Mouse (Mus musculus) lung, postnatal 0 days (tissue): ENCODE data around the gene Tiparp. TPM values are rescaled to one million over a fixed set of nuclear protein-coding genes. Genes with fewer than 3 reads are reported as not detected.

Source experiments
- ATAC-seq: fragments of 200-750 bp; cut with Nextera tagmentation; 2 replicates; pipeline ENCODE4 v1.8.0; 2017; ENCODE audit warnings: moderate library complexity
- DNase-seq: peaks from one replicate; pipeline ENCODE4 v3.0.0-alpha.2; 2016; ENCODE audit warnings: low spot score
- H3K27ac ChIP-seq: fragments of 300-500 bp; sonication (generic); 2 replicates; pipeline ENCODE4 v1.5.1; 2014; ENCODE audit warnings: antibody characterized with exemption, mild to moderate bottlenecking, low read length, mixed read lengths
- H3K27me3 ChIP-seq: fragments of 300-500 bp; sonication (generic); replicated peaks from 2 replicates; pipeline ENCODE4 v1.6.1; 2014; ENCODE audit warnings: low read length, mixed read lengths; ENCODE audit not compliant: insufficient read depth
- H3K36me3 ChIP-seq: fragments of 300-500 bp; sonication (generic); 2 replicates; pipeline ENCODE4 v1.6.1; 2014; ENCODE audit warnings: low read length, mixed read lengths; ENCODE audit not compliant: insufficient read depth
- H3K4me1 ChIP-seq: fragments of 300-500 bp; sonication (generic); 2 replicates; pipeline ENCODE4 v1.6.1; 2014; ENCODE audit warnings: antibody characterized with exemption, low read depth, low read length, mixed read lengths; ENCODE audit not compliant: insufficient read depth
- H3K4me2 ChIP-seq: fragments of 300-500 bp; sonication (generic); replicated peaks from 2 replicates; pipeline ENCODE4 v1.6.1; 2014; ENCODE audit warnings: low read depth, mild to moderate bottlenecking, low read length, moderate library complexity, mixed read lengths
- H3K4me3 ChIP-seq: fragments of 300-500 bp; sonication (generic); 2 replicates; pipeline ENCODE4 v1.5.1; 2014; ENCODE audit warnings: low read depth, low read length
- H3K9ac ChIP-seq: fragments of 300-500 bp; sonication (generic); replicated peaks from 2 replicates; pipeline ENCODE4 v1.6.1; 2014; ENCODE audit warnings: low read depth, mild to moderate bottlenecking
- H3K9me3 ChIP-seq: fragments of 300-500 bp; sonication (generic); 2 replicates; pipeline ENCODE4 v1.6.1; 2016; ENCODE audit warnings: low read length, mixed read lengths
- CTCF ChIP-seq: IDR thresholded peaks from 2 replicates; pipeline ENCODE4 v1.5.1; 2016; ENCODE audit warnings: antibody characterized with exemption, mild to moderate bottlenecking
- EP300 ChIP-seq: IDR thresholded peaks from 2 replicates; pipeline ENCODE4 v1.6.1; 2016; ENCODE audit warnings: antibody characterized with exemption, mild to moderate bottlenecking, control low read depth
- WGBS: fragments of 180-500 bp; shearing (Covaris S2); extraction: QIAGEN DNeasy Blood & Tissue Kit; methylation state at CpG from one replicate; pipeline ENCODE4 v1.1.7; 2014; 5-methylcytosine and 5-hydroxymethylcytosine counted together
- polyA plus RNA-seq: library from polyadenylated mRNA; unstranded; fragments of >200 nt; fragmentation: Nextera tagmentation; extraction: Ambion mirVana; gene quantifications from 2 replicates; pipeline ENCODE4 v1.2.1, GENCODE M21; 2015

Gene Tiparp
- polyA plus RNA-seq: 45.1 and 45.3 TPM in 2 replicates

DNA sequence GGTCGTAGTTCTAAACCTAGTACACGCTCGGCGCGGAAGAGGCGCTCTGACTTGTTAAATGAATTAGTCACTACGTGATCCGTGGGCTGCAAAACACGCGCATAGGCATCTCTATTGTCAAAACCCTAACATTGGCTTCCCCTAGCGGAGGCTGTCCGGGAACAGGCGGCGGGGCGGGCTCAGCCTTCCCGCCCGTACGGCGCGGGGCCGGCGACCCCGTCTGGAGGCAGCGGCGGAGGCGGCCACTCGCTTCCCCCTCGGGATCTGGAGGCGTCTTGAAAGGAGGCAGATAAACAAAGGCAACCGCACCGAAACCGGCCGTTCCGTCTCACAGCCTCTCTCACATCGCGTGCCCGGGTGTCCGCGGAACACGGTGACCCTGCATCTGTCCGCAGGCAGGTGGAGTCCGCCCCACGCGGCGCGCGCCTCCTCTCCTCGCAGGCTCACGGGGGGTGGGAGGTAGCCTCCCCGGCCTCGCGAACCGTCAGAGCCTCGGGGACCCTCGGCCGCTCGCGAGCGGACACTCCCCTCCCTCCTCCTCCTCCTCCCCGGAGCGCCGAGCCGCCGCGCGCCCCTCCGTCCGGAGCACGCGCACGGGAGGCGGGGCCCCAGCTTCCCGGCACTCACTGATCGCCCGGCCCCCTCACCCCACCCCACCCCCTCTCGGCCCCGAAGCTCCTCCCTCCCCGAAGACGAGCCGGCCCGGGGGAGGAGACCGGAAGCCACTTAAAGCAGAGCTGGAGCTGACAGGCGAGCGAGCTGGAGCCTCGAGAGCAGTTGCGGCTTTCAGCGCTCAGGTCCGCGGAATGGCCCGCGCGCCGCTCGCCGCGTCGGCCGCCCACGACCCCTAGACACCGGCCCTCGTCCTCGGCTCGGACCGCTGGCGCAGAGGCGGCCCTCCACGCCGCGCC lies at the start of gene Tiparp:
Gene Tiparp, plus strand, starts transcription at position 720 of the 911 bp plus-strand sequence.
- TF ChIP-seq CTCF (peak; percentile 68), EP300 (0 out of 2 replicates have a peak, but pooled peaks have one; percentile 1)
- Histone ChIP-seq H3K9me3 (no peaks in the 10 kb centered on the region), H3K27me3 (no peaks in the 10 kb centered on the region), H3K9ac (peak within 1 kb of the TSS; percentile 84), H3K4me3 (peak within 1 kb of the TSS; percentile 95), H3K36me3 (no peaks in the 10 kb centered on the region), H3K4me2 (peak within 1 kb of the TSS; percentile 62), H3K27ac (peak within 1 kb of the TSS; percentile 98), H3K4me1 (no peaks in the 10 kb centered on the region)
- 1% methylated on average over 85 of the region's 109 CpGs for WGBS
- DNase-seq: peak; percentile 98
- peak; percentile 93 for ATAC-seq

DNA sequence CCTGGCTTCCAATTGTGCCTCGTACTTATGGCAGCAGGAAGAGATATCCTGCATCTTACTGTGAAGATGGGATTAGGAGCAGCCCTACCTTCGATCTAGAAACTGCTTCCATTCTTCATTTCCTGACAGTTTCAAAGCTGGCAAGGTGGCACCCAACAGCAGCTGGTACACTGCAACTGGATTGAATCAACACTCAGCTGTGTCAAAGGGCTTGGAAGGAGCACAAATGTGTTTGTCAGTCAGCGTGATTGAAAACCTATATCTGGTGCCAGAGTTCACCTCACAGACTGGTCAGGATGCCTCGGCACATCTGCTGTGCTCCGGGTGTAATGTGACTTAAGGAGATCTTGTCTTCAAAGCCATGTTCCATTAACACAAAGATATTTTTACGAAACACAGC lies 47.5 kb upstream of the Tiparp start:
- H3K4me3 ChIP-seq: no peak overlapping the region
- no peak for TF ChIP-seq EP300
- no peak for TF ChIP-seq CTCF
- no peaks in the 10 kb centered on the region for H3K4me1 ChIP-seq
- ATAC-seq (no peak), DNase-seq (no peak)
- H3K36me3 ChIP-seq: no peaks in the 10 kb centered on the region
- no peaks in the 10 kb centered on the region for H3K27me3 ChIP-seq
- H3K4me2 ChIP-seq: no peak overlapping the region
- H3K9ac ChIP-seq: no peak overlapping the region
- no peaks in the 10 kb centered on the region for H3K9me3 ChIP-seq
- no peak overlapping the region for H3K27ac ChIP-seq
- 52% methylated on average over 6 of the region's 6 CpGs for WGBS

- 25% methylated on average over 1 of the region's 1 CpGs for WGBS
- no peaks in the 10 kb centered on the region for H3K27me3 ChIP-seq
- no peak overlapping the region for H3K4me2 ChIP-seq
- ATAC-seq (peak; percentile 36; the same call in 1 of the 2 replicates), DNase-seq (no peak)
- H3K4me3 ChIP-seq: no peak overlapping the region
- no peaks in the 10 kb centered on the region for H3K9me3 ChIP-seq
- no peak for TF ChIP-seq EP300
- TF ChIP-seq CTCF: no peak
- H3K9ac ChIP-seq: no peak overlapping the region
- no peaks in the 10 kb centered on the region for H3K36me3 ChIP-seq
- no peaks in the 10 kb centered on the region for H3K4me1 ChIP-seq
- no peak overlapping the region for H3K27ac ChIP-seq
Observed at GRCm38 (mm10) chr3:65482266-65482665, 45.9 kb upstream of the Tiparp start.

- peak; percentile 34; the same call in 1 of the 2 replicates for TF ChIP-seq EP300
- no peak for TF ChIP-seq CTCF
- no peaks in the 10 kb centered on the region for H3K4me1 ChIP-seq
- WGBS: 17% methylated on average over 6 of the region's 6 CpGs
- peak overlapping the region; percentile 44; the same call in 1 of the 2 replicates for H3K27ac ChIP-seq
- peak; percentile 89 for ATAC-seq
- H3K9me3 ChIP-seq: no peaks in the 10 kb centered on the region
- no peaks in the 10 kb centered on the region for H3K27me3 ChIP-seq
- H3K36me3 ChIP-seq: no peaks in the 10 kb centered on the region
- no peak overlapping the region for H3K4me2 ChIP-seq
- no peak overlapping the region for H3K9ac ChIP-seq
- no peak overlapping the region for H3K4me3 ChIP-seq
- DNase-seq: peak; percentile 50
Observed at GRCm38 (mm10) chr3:65482698-65483407, 45.4 kb upstream of the Tiparp start.

GRCm38 (mm10) chr3:65484161-65484733 lies 44.0 kb upstream of the Tiparp start:
- no peaks in the 10 kb centered on the region for H3K27me3 ChIP-seq
- no peak for ATAC-seq
- H3K9ac ChIP-seq: no peak overlapping the region
- no peaks in the 10 kb centered on the region for H3K36me3 ChIP-seq
- H3K27ac ChIP-seq: no peak overlapping the region
- H3K4me1 ChIP-seq: no peaks in the 10 kb centered on the region
- H3K4me2 ChIP-seq: no peak overlapping the region
- H3K9me3 ChIP-seq: no peaks in the 10 kb centered on the region
- no peak overlapping the region for H3K4me3 ChIP-seq
- no peak for DNase-seq
- TF ChIP-seq EP300 (no peak), CTCF (no peak)
- 65% methylated on average over 7 of the region's 7 CpGs for WGBS
